Comparison of ENCODE assay signal across 7 mouse cellular contexts in the genomic region with DNA sequence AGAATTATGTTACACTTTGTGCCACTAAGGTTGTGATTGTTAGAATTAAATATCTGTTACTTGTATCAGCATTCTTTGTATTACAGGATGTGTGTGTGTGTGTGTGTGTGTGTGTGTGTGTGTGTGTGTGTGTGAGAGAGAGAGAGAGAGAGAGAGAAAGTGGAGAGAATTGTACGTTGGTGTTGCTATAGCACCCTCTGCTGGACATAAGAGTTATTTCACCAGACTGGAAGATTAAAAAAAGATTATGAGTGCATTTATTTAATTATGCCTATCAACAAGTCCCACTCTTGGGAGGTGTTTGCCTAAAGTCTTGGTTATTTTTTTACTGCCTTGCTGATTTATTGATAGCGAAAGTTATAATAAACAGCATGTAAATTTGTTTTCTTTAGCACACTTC.
DNase-seq lines count a peak whose midpoint lies in the region; ATAC-seq and TF ChIP-seq lines count a peak whose summit lies in the region.

No protein-coding gene starts in this region.

- ATAC-seq in G1E (ENCODE audit: extremely low read depth, insufficient number of reproducible peaks, low FRiP score, poor library complexity, severe bottlenecking) = no peak

- H3K36me3 ChIP-seq in liver, adult 2 months (ENCODE audit: control insufficient read depth, insufficient read depth, low read length) = no peaks in the 10 kb centered on the region
- no peaks in the 10 kb centered on the region for H3K36me3 ChIP-seq in G1E (replicated peaks)

- H3K9ac ChIP-seq in liver, adult 2 months (ENCODE audit: low read depth, low read length) = no peak overlapping the region

- H3K4me3 ChIP-seq in liver, adult 2 months (ENCODE audit: insufficient read depth, low read depth, low read length) = no peak overlapping the region
- H3K4me3 ChIP-seq in G1E (ENCODE audit: low read depth, low read length) = no peak overlapping the region

- H3K79me2 ChIP-seq in liver, adult 2 months (ENCODE audit: control insufficient read depth, insufficient read depth, low read length) = no peaks in the 10 kb centered on the region

- no peaks in the 10 kb centered on the region for H3K9me3 ChIP-seq in G1E (replicated peaks)

- peak; percentile 44 for DNase-seq in liver, adult 2 months (ENCODE audit: extremely low read depth, low read depth, low spot score)
- no peak for DNase-seq in liver
- no peak for DNase-seq in G1E (ENCODE audit: low spot score)
- DNase-seq in brain, adult 2 months (ENCODE audit: low read depth, low spot score) = peak; percentile 55
- DNase-seq in retina, embryonic 14.5 days (ENCODE audit: low spot score) = peak; percentile 74
- no peak for DNase-seq in urinary bladder, postnatal 14 days (ENCODE audit: low spot score)
- no peak for DNase-seq in cerebellum, adult 8-10 months

- no peak overlapping the region for H3K27ac ChIP-seq in liver, adult 2 months (replicated peaks; ENCODE audit: insufficient read depth, low read depth, low read length)

- H3K27me3 ChIP-seq in liver, adult 2 months (ENCODE audit: control insufficient read depth, insufficient read depth, low read length) = no peaks in the 10 kb centered on the region
- no peaks in the 10 kb centered on the region for H3K27me3 ChIP-seq in G1E (ENCODE audit: insufficient read depth, low read length)

- 23% methylated on average over 2 of the region's 2 CpGs for WGBS in liver, adult 2 months

- TF ChIP-seq CTCF in liver, adult 2 months (IDR thresholded peaks at IDR 0.05; ENCODE audit: low read depth, low read length) = peak; percentile 27; the same call in 1 of the 2 replicates
- TF ChIP-seq CTCF in G1E (IDR thresholded peaks at IDR 0.05; ENCODE audit: low read depth, low read length) = 0 out of 2 replicates have a peak, but pooled peaks have one; percentile 13

- H3K4me1 ChIP-seq in liver, adult 2 months (ENCODE audit: control insufficient read depth, insufficient read depth, low read length) = no peaks in the 10 kb centered on the region
- H3K4me1 ChIP-seq in G1E (ENCODE audit: insufficient read depth, low read depth, low read length) = no peaks in the 10 kb centered on the region

- no peak for TF ChIP-seq POLR2A in liver, adult 2 months (IDR thresholded peaks at IDR 0.05; ENCODE audit: extremely low read depth, insufficient read depth, low read length)

Comparison
In these comparisons a context has a peak if more than half of its experiments do, and no peak if none do; other contexts are left out.
1. DNase-seq: peak in liver, adult 2 months (single experiment), brain, adult 2 months (single experiment) and retina, embryonic 14.5 days (single experiment); none in liver (single experiment), G1E (single experiment), urinary bladder, postnatal 14 days (single experiment) and cerebellum, adult 8-10 months (single experiment).